Mouse (Mus musculus) intestine, embryonic 15.5 days (tissue): ENCODE data around the gene Nsd1. TPM values are rescaled to one million over a fixed set of nuclear protein-coding genes. Genes with fewer than 3 reads are reported as not detected.
A peak's percentile ranks its signal among the peaks of the same experiment; 100 is the strongest.

Experiments
- ATAC-seq: fragments of 200-750 bp; cut with Nextera tagmentation; 2 replicates; pipeline ENCODE4 v1.8.0; 2017; ENCODE audit warnings: moderate TSS enrichment, moderate library complexity
- H3K27ac ChIP-seq: fragments of 300-500 bp; sonication (generic); 2 replicates; pipeline ENCODE4 v1.5.1; 2015; ENCODE audit warnings: mild to moderate bottlenecking, inconsistent platforms
- H3K27me3 ChIP-seq: fragments of 300-500 bp; sonication (generic); replicated peaks from 2 replicates; pipeline ENCODE4 v1.6.1; 2015; ENCODE audit warnings: inconsistent platforms
- H3K36me3 ChIP-seq: fragments of 300-500 bp; sonication (generic); 2 replicates; pipeline ENCODE4 v1.6.1; 2015; ENCODE audit warnings: inconsistent platforms
- H3K4me1 ChIP-seq: fragments of 300-500 bp; sonication (generic); replicated peaks from 2 replicates; pipeline ENCODE4 v1.6.1; 2015; ENCODE audit warnings: inconsistent platforms
- H3K4me2 ChIP-seq: fragments of 300-500 bp; sonication (generic); replicated peaks from 2 replicates; pipeline ENCODE4 v1.6.1; 2015; ENCODE audit warnings: mild to moderate bottlenecking, inconsistent platforms
- H3K4me3 ChIP-seq: fragments of 300-500 bp; sonication (generic); replicated peaks from 2 replicates; pipeline ENCODE4 v1.5.1; 2015; ENCODE audit warnings: inconsistent platforms
- H3K9ac ChIP-seq: fragments of 300-500 bp; sonication (generic); 2 replicates; pipeline ENCODE4 v1.6.1; 2015; ENCODE audit warnings: inconsistent platforms
- H3K9me3 ChIP-seq: fragments of 300-500 bp; sonication (generic); 2 replicates; pipeline ENCODE4 v1.6.1; 2016; ENCODE audit warnings: inconsistent platforms
- WGBS: fragments of 180-500 bp; shearing (Covaris S2); methylation state at CpG from one replicate; pipeline ENCODE4 v1.1.7; 2015; 5-methylcytosine and 5-hydroxymethylcytosine counted together
- polyA plus RNA-seq: library from polyadenylated mRNA; unstranded; fragments of >200 nt; fragmentation: Nextera tagmentation; extraction: Ambion mirVana; gene quantifications from 2 replicates; pipeline ENCODE4 v1.2.1, GENCODE M21; 2015

The Nsd1 gene
- polyA plus RNA-seq, 1 experiment from 2014 or later, result 49.6 TPM

DNA sequence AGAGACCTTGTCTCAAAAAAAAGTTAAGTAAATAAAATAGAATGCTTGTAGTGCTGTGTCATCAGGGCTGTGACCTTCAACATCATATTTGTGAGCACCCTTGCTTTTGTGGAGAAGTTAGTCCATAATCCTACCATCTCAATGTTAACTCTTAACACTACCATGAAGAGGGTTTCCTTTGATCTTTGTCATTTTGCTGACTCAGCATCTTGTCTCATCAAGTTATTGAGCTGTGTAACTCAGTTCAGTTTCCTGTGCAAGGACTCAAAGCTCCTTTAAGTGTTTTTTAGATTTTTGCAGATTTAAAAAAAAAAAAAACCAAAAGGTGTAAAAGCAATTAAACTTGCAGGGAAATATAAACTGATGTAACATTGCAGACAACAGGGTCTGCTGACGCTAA is 87.2 kb downstream of the Nsd1 start:
- Histone ChIP-seq H3K4me3 (no peak overlapping the region), H3K4me2 (no peak overlapping the region), H3K4me1 (no peaks in the 10 kb centered on the region), H3K27me3 (no peaks in the 10 kb centered on the region), H3K9me3 (no peaks in the 10 kb centered on the region), H3K27ac (no peak overlapping the region), H3K9ac (no peak overlapping the region), H3K36me3 (peaks cover 30% of the 10 kb centered on the region)
- 92% methylated on average over 1 of the region's 1 CpGs for WGBS
- no peak for ATAC-seq

GRCm38 (mm10) chr13:55300913-55301312 is 91.3 kb downstream of the Nsd1 start:
- H3K9ac ChIP-seq, result no peak overlapping the region
- 84% methylated on average over 5 of the region's 5 CpGs for WGBS
- peaks cover 29% of the 10 kb centered on the region for H3K36me3 ChIP-seq
- H3K27me3 ChIP-seq, result no peaks in the 10 kb centered on the region
- no peak for ATAC-seq
- no peak overlapping the region for H3K27ac ChIP-seq
- no peaks in the 10 kb centered on the region for H3K9me3 ChIP-seq
- no peaks in the 10 kb centered on the region for H3K4me1 ChIP-seq
- no peak overlapping the region for H3K4me2 ChIP-seq
- H3K4me3 ChIP-seq, result no peak overlapping the region

- no peak overlapping the region for H3K4me2 ChIP-seq
- no peak overlapping the region for H3K4me3 ChIP-seq
- H3K27me3 ChIP-seq, result no peaks in the 10 kb centered on the region
- ATAC-seq, result no peak
- H3K9ac ChIP-seq, result no peak overlapping the region
- peaks cover 28% of the 10 kb centered on the region for H3K36me3 ChIP-seq
- H3K27ac ChIP-seq, result no peak overlapping the region
- H3K4me1 ChIP-seq, result no peaks in the 10 kb centered on the region
- no peaks in the 10 kb centered on the region for H3K9me3 ChIP-seq
- 91% methylated on average over 8 of the region's 8 CpGs for WGBS
Observed at GRCm38 (mm10) chr13:55312028-55312630, 102.5 kb downstream of the Nsd1 start.

GRCm38 (mm10) chr13:55313051-55313450 is 103.5 kb downstream of the Nsd1 start:
- no peak for ATAC-seq

GRCm38 (mm10) chr13:55314891-55315412 is 105.4 kb downstream of the Nsd1 start:
- Histone ChIP-seq H3K27me3 (no peaks in the 10 kb centered on the region), H3K9ac (no peak overlapping the region), H3K4me1 (0 out of 2 replicates have a peak, but pooled peaks cover 2% of the 10 kb centered on the region), H3K36me3 (peaks cover 37% of the 10 kb centered on the region), H3K4me2 (no peak overlapping the region), H3K4me3 (no peak overlapping the region), H3K9me3 (no peaks in the 10 kb centered on the region), H3K27ac (peak overlapping the region; percentile 29; the same call in 1 of the 2 replicates)
- WGBS, result 81% methylated on average over 2 of the region's 2 CpGs
- peak; percentile 72 for ATAC-seq

More at GRCm38 (mm10) chr13:55313051-55313450, 103.5 kb downstream of the Nsd1 start:
- no peak overlapping the region for H3K9ac ChIP-seq
- H3K4me1 ChIP-seq, result no peaks in the 10 kb centered on the region
- H3K9me3 ChIP-seq, result no peaks in the 10 kb centered on the region
- H3K36me3 ChIP-seq, result peaks cover 32% of the 10 kb centered on the region
- no peak overlapping the region for H3K4me2 ChIP-seq
- H3K27me3 ChIP-seq, result no peaks in the 10 kb centered on the region
- no peak overlapping the region for H3K4me3 ChIP-seq
- no peak overlapping the region for H3K27ac ChIP-seq
- WGBS, result 91% methylated on average over 9 of the region's 9 CpGs

DNA sequence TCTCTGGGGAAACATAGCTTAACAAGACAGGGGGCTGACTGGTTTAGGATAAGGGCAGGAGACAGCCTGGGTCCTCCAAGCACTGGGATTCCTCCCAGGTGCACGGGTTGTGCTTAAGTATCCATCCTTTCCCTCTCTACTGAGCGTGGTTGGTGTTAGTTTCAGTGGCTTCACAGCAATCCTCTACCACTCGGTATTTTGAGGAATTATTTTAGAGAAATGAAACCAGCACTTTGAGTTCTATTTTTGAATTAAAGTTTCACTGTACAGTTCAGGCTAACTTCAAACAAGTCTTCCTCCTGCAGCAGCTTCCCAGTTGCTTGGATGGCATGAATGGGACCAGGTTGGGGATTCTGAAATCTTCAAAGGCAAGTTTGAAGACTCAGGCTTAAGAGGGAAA is 108.8 kb downstream of the Nsd1 start:
- Histone ChIP-seq H3K9me3 (no peaks in the 10 kb centered on the region), H3K4me3 (no peak overlapping the region), H3K4me2 (no peak overlapping the region), H3K27ac (no peak overlapping the region), H3K9ac (no peak overlapping the region), H3K4me1 (peaks cover 13% of the 10 kb centered on the region), H3K36me3 (peaks cover 16% of the 10 kb centered on the region), H3K27me3 (no peaks in the 10 kb centered on the region)
- ATAC-seq, result no peak
- 86% methylated on average over 3 of the region's 3 CpGs for whole genome bisulfite sequencing

DNA sequence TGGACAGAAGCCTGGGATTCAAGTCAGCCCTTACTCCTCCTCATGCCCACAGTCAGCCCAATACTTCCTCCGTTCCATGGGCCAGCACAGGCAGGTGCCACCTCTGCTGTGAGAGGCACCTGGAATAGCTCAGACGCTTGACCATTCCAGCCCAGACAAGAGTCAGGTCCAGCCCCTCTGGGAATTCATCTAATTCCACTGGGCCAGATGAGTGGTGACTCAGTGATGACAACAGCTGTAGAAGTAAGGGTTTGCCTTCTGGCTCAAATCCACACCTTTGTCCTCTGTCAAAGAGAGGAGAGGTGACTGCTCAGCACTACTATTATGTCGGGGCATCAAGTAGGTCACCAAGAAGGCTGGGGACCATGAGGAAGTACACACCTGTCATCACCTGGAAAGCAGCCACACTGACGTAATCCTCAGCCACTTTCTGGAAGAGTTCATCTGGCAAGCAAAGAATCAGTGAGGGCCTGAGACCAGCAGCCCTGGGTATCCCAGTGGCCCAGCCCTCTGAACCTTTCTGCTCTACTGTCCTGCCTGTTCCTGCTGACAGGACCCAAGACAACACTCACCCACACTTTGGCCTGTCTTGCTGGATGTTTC is 110.5 kb downstream of the Nsd1 start, which contains the start of gene Prelid1:
TSS of gene Prelid1 (plus strand) at position 570 of the 603 bp plus-strand sequence.
- Histone ChIP-seq H3K9me3 (no peaks in the 10 kb centered on the region), H3K4me1 (peaks cover 21% of the 10 kb centered on the region), H3K4me3 (peak within 1 kb of the TSS; percentile 91), H3K36me3 (peaks cover 19% of the 10 kb centered on the region), H3K9ac (peak within 1 kb of the TSS; percentile 98), H3K27me3 (no peaks in the 10 kb centered on the region), H3K4me2 (peak within 1 kb of the TSS; percentile 83), H3K27ac (peak within 1 kb of the TSS; percentile 90)
- WGBS, result 77% methylated on average over 4 of the region's 4 CpGs
- ATAC-seq, result no peak

DNA sequence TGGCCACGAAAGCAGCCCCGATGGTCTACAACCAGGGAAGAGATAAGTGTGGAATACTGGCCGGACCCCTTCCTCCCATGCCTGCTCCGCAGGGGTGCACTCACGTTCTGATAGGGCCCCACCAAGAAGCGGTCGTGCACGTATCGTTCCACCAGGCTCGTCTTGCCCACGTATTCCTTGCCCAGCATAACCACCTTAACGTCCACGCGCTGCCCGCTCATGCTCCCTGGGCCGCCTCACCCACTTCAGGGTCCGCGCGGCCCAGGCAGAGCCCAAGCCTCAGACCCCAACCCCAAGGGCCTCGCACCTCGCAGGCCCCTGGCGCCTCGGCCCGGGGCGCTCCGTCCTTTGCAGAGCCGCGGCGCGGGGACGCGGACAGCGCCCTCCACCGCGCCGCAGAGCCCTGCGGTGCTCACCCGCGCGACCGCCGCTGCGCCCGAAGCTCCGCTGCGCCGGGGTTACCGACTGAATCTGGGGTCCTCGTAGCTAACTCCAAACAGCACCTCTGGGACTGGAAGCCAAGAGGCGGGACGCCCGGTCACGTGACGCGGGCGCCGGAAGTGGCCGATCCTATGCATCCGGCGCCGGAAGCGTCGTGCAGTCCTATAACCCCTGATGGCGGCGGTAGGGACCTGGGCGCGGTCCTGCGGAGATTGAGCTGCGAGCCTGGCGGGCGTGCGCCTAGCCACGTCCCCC is 112.0 kb downstream of the Nsd1 start, which contains the start of gene Rab24:
TSS of gene Rab24 (minus strand) at position 513 of the 696 bp plus-strand sequence.
- under 1% methylated on average over 73 of the region's 73 CpGs for WGBS
- Histone ChIP-seq H3K4me3 (peak within 1 kb of the TSS; percentile 91), H3K9me3 (no peaks in the 10 kb centered on the region), H3K9ac (peak within 1 kb of the TSS; percentile 98), H3K36me3 (peaks cover 29% of the 10 kb centered on the region), H3K27ac (peak within 1 kb of the TSS; percentile 90), H3K4me1 (peaks cover 26% of the 10 kb centered on the region), H3K27me3 (no peaks in the 10 kb centered on the region), H3K4me2 (peak within 1 kb of the TSS; percentile 83)
- ATAC-seq, result peak; percentile 91

DNA sequence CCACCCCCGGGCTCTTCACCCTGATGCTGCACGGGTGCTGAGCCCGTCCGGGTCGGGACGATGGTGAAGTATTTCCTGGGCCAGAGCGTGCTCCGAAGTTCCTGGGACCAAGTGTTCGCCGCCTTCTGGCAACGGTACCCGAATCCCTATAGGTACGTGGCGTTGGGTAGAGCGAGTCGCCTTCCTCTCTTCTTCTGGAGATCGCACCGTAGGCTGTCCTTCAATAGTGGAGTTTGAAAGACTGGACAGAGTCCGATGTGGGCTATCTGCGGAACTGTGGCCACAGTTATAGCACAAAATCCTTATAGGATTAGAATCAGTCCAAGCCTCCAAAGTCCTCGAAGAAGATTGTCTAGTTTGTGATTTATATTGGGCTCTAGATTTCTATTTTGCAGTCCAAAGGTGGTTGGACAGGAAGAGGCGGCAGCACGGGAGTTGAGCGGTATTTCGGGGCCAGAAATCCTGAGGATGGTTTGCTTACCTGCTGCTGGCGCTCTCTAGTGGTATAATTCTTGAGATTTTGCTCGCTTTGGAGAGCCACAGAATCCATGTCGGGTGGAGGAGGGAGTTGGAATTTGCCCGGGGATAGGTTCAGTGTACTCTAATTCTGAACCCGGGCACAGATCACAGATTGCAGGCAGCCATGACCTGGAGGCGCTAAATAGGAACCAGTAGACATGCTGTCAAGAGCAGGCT is 112.7 kb downstream of the Nsd1 start:
- peaks cover 29% of the 10 kb centered on the region for H3K4me1 ChIP-seq
- ATAC-seq, result peak; percentile 42
- H3K9ac ChIP-seq, result peak overlapping the region; percentile 98
- H3K27ac ChIP-seq, result peak overlapping the region; percentile 90
- H3K27me3 ChIP-seq, result no peaks in the 10 kb centered on the region
- peaks cover 24% of the 10 kb centered on the region for H3K36me3 ChIP-seq
- no peaks in the 10 kb centered on the region for H3K9me3 ChIP-seq
- H3K4me3 ChIP-seq, result peak overlapping the region; percentile 91
- H3K4me2 ChIP-seq, result peak overlapping the region; percentile 83
- under 1% methylated on average over 31 of the region's 31 CpGs for WGBS

DNA sequence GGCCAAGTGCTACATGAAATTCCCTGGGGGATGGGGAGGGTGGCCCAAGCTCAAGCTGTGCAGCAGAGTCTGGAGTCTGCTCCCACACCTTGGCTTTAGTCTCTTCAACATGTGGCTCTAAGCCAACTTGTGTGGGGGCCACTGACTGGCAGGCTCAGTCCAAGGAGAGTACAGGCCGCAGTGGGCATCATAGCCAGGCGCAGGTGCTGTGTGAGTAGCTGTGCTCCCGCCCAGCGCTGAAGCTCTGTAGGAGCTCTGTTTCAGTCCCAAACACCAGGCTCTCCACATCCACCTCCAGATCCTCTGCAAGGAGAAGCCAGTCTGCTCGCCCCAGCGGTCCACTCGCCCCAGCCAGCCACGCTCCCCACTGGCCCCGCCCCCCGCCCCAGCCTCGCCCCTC is 116.0 kb downstream of the Nsd1 start:
- Histone ChIP-seq H3K9ac (no peak overlapping the region), H3K27me3 (no peaks in the 10 kb centered on the region), H3K4me1 (peaks cover 43% of the 10 kb centered on the region), H3K36me3 (peaks cover 16% of the 10 kb centered on the region), H3K9me3 (no peaks in the 10 kb centered on the region), H3K4me2 (no peak overlapping the region), H3K27ac (no peak overlapping the region), H3K4me3 (no peak overlapping the region)
- no peak for ATAC-seq
- WGBS, result 76% methylated on average over 11 of the region's 11 CpGs

DNA sequence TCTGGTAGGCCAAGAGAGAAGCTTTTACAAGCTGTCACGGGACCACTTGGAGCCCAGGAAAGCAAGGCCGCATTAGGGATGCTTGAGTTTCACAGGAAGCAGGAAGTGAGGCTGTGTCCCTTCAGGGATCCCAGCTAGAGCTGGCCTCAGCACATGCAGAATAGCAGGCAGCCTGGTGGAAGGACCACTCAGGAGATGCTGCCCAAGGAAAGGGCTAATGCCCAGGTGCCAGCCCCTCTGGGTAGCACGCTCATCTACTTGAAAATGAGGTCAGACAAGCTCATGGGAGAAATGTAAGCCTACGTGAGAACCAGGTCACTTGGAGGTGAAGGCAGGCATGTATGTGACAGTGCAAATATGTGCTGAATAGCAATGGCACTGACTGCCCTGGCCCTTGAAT is 117.6 kb downstream of the Nsd1 start:
- Histone ChIP-seq H3K4me2 (peak overlapping the region; percentile 89; the same call in 1 of the 2 replicates), H3K27ac (no peak overlapping the region; the same call in 1 of the 2 replicates), H3K27me3 (no peaks in the 10 kb centered on the region), H3K4me3 (no peak overlapping the region), H3K9ac (no peak overlapping the region), H3K9me3 (no peaks in the 10 kb centered on the region), H3K36me3 (peaks cover 16% of the 10 kb centered on the region), H3K4me1 (peaks cover 45% of the 10 kb centered on the region)
- WGBS, result 47% methylated on average over 4 of the region's 4 CpGs
- no peak for ATAC-seq

- Histone ChIP-seq H3K36me3 (peaks cover 16% of the 10 kb centered on the region), H3K9me3 (no peaks in the 10 kb centered on the region), H3K4me1 (peaks cover 45% of the 10 kb centered on the region), H3K27ac (no peak overlapping the region), H3K27me3 (no peaks in the 10 kb centered on the region), H3K4me2 (peak overlapping the region; percentile 89), H3K9ac (0 out of 2 replicates have a peak overlapping the region, but pooled peaks have one; percentile 72), H3K4me3 (no peak overlapping the region)
- peak; percentile 11 for ATAC-seq
- WGBS, result 45% methylated on average over 8 of the region's 8 CpGs
Observed at GRCm38 (mm10) chr13:55327633-55328032, 118.1 kb downstream of the Nsd1 start.
